Mouse (Mus musculus) midbrain, embryonic 14.5 days (tissue): ENCODE data around the gene Unc13b. TPM values are rescaled to one million over a fixed set of nuclear protein-coding genes. Genes with fewer than 3 reads are reported as not detected.
A peak's percentile ranks its signal among the peaks of the same experiment; 100 is the strongest.

Experiments used
- ATAC-seq: fragments of 200-750 bp; cut with Nextera tagmentation; 2 replicates; pipeline ENCODE4 v1.8.0; 2017; ENCODE audit warnings: moderate number of reproducible peaks, moderate library complexity; ENCODE audit not compliant: low FRiP score, low TSS enrichment
- DNase-seq: peaks from one replicate; pipeline ENCODE4 v3.0.0-alpha.2; 2015
- H3K27ac ChIP-seq: fragments of 300-500 bp; sonication (generic); replicated peaks from 2 replicates; pipeline ENCODE4 v1.5.1; 2014; ENCODE audit warnings: mild to moderate bottlenecking, low read depth, low read length, moderate library complexity
- H3K27me3 ChIP-seq: fragments of 300-500 bp; sonication (generic); 2 replicates; pipeline ENCODE4 v1.6.1; 2014; ENCODE audit warnings: low read length, control low read depth, mixed read lengths; ENCODE audit not compliant: control insufficient read depth, insufficient read depth
- H3K36me3 ChIP-seq: fragments of 300-500 bp; sonication (generic); 2 replicates; pipeline ENCODE4 v1.6.1; 2014; ENCODE audit warnings: low read length, control low read depth; ENCODE audit not compliant: control insufficient read depth, insufficient read depth
- H3K4me1 ChIP-seq: fragments of 300-500 bp; sonication (generic); 2 replicates; pipeline ENCODE4 v1.6.1; 2014; ENCODE audit warnings: mild to moderate bottlenecking, antibody characterized with exemption, low read length, control low read depth; ENCODE audit not compliant: control insufficient read depth, insufficient read depth
- H3K4me2 ChIP-seq: fragments of 300-500 bp; sonication (generic); 2 replicates; pipeline ENCODE4 v1.6.1; 2014; ENCODE audit warnings: mild to moderate bottlenecking, low read length, moderate library complexity
- H3K4me3 ChIP-seq: fragments of 300-500 bp; sonication (generic); replicated peaks from 2 replicates; pipeline ENCODE4 v1.5.1; 2014; ENCODE audit warnings: low read depth, low read length
- H3K9ac ChIP-seq: fragments of 300-500 bp; sonication (generic); replicated peaks from 2 replicates; pipeline ENCODE4 v1.6.1; 2014; ENCODE audit warnings: mild to moderate bottlenecking, low read length, moderate library complexity
- H3K9me3 ChIP-seq: fragments of 300-500 bp; sonication (generic); 2 replicates; pipeline ENCODE4 v1.6.1; 2016; ENCODE audit warnings: low read length, control low read depth, mixed read lengths; ENCODE audit not compliant: control insufficient read depth
- WGBS: fragments of 180-500 bp; shearing (Covaris S2); extraction: QIAGEN DNeasy Blood & Tissue Kit; methylation state at CpG from one replicate; pipeline ENCODE4 v1.1.7; 2014; 5-methylcytosine and 5-hydroxymethylcytosine counted together
- polyA plus RNA-seq: library from polyadenylated mRNA; unstranded; fragments of >200 nt; fragmentation: Nextera tagmentation; extraction: Ambion mirVana; gene quantifications from 2 replicates; pipeline ENCODE4 v1.2.1, GENCODE M21; 2014

Gene Unc13b
- polyA plus RNA-seq, 1 experiment from 2014 or later = 20.4 TPM

DNA sequence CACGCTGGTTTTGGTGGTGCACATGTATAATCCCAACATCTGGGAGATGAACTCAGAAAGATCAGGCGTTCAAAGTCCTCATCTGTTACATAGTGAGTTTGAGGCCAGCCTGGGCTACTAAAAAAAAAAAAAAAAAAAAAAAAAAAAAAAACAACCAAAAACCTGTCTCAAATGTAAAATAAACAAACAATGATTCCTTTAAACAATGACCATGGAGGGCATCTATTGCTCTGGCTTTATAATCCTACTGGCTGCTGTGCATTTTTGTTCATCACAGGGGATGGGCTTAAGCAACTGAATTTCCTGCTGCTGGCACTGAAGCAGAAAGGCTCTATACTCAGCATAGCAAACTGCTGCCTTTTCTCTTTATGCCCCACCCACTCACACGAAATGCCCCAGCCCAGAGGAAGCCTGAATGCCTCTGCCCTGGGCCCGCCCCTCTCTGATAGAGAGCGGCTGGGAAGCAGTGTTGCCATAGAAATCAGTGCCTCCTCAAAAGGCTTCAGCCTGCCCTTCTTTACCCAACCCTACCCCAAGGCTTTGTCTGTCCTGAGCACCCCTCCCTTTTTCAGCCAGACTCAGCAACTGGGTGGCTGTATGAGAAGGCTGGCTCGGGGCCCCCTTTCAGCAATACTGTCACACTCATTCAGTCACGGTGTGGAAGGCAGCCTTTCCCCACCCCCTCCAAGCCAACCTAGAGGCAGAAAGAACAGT lies 15.0 kb upstream of the Unc13b start:
- Histone ChIP-seq H3K9ac (peak overlapping the region; percentile 65), H3K4me2 (peak overlapping the region; percentile 71), H3K27ac (peak overlapping the region; percentile 92)

DNA sequence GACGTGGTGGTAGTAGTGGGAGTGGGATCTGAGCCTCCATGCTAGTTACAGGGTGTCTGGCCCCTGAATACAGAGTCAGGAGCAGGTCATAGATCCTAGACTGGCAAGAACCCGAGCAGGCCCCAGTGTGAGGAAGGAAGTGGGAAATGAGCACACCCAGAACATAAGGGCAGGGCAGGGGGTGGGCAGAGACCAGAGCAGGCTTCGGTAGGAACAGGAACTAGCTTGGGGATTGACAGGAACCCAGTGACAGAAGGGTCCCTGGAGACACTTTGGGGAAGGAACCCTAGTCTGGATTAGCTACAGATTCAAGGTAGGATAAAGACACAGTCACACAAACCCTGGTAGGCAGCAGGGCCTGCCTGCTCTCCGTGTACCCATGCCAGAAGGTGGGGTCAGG lies 14.1 kb upstream of the Unc13b start:
- 3% methylated on average over 4 of the region's 4 CpGs for WGBS
- peaks cover 31% of the 10 kb centered on the region for H3K4me1 ChIP-seq
- no peaks in the 10 kb centered on the region for H3K36me3 ChIP-seq
- H3K9ac ChIP-seq = peak overlapping the region; percentile 65
- peak overlapping the region; percentile 71 for H3K4me2 ChIP-seq
- H3K9me3 ChIP-seq = no peaks in the 10 kb centered on the region
- ATAC-seq (no peak), DNase-seq (peak; percentile 38)
- H3K27me3 ChIP-seq = no peaks in the 10 kb centered on the region
- peak overlapping the region; percentile 52 for H3K4me3 ChIP-seq
- H3K27ac ChIP-seq = peak overlapping the region; percentile 92

More for the DNA sequence above, 15.0 kb upstream of the Unc13b start:
- Histone ChIP-seq H3K27me3 (no peaks in the 10 kb centered on the region), H3K36me3 (no peaks in the 10 kb centered on the region), H3K4me1 (peaks cover 40% of the 10 kb centered on the region), H3K9me3 (no peaks in the 10 kb centered on the region), H3K4me3 (peak overlapping the region; percentile 52)
- peak; percentile 90 for DNase-seq
- ATAC-seq = peak; percentile 70
- 1% methylated on average over 7 of the region's 7 CpGs for WGBS

DNA sequence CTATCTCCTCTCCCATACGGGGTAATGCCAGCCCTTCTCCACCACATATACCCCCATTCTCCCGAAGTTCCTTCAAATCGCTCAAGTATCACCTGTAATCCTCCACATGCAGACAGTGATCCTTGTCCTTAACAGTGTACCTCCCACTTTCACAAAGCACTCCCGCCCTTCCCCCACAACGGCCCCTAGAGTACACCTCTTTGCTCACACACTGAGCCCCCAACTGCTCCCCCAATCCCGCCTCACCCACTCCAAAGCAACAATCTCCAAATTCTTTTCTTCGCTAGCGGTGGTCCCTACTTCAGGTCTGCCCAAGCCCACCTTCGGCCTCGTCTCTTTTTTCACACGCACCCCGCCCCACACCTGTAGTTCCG lies 13.5 kb upstream of the Unc13b start:
- Histone ChIP-seq H3K27me3 (no peaks in the 10 kb centered on the region), H3K36me3 (no peaks in the 10 kb centered on the region), H3K9ac (peak overlapping the region; percentile 65), H3K4me1 (peaks cover 31% of the 10 kb centered on the region), H3K4me3 (peak overlapping the region; percentile 52), H3K27ac (peak overlapping the region; percentile 92), H3K4me2 (peak overlapping the region; percentile 71), H3K9me3 (no peaks in the 10 kb centered on the region)
- ATAC-seq = peak; percentile 1; the same call in 1 of the 2 replicates
- 1% methylated on average over 13 of the region's 13 CpGs for WGBS
- peak; percentile 57 for DNase-seq

DNA sequence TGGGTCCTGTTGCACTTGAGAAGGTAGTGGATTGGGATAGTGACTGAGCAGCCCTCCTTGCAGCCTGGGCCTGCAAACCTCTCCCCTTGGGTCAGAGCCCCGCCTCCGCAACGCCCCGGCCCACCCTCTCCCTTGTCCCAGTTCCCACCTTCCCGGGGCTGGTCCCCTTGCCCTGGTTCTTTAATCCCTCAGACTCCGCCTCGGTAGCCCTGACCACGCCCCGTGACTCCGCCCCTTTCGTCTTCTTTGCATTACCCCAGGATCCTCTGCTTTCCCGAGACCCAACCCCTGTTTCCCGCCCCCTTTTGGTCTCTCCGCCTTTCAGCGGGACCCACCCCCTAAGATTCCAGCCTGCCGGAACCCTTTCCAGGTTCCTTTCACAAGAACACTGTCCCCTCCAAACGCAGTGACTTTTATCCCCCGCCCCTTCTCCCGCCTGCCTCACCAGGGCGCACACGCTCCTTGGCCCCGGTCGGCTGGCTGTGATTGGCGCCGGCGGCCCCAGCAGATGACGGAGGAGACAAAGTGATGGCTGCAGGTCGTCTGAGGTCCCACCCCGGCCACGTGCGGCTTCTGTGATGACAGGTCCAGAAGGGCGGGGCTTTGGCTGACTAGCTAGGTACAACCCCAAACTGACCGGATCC lies 13.0 kb upstream of the Unc13b start, which contains the start of gene Fam214b:
Gene Fam214b (minus strand): TSS at position 562 of the 644 bp plus-strand sequence.
- Histone ChIP-seq H3K27ac (peak within 1 kb of the TSS; percentile 92), H3K9me3 (no peaks in the 10 kb centered on the region), H3K4me1 (peaks cover 27% of the 10 kb centered on the region), H3K27me3 (no peaks in the 10 kb centered on the region), H3K4me2 (peak within 1 kb of the TSS; percentile 71), H3K4me3 (peak within 1 kb of the TSS; percentile 52), H3K9ac (peak within 1 kb of the TSS; percentile 65), H3K36me3 (no peaks in the 10 kb centered on the region)
- WGBS = under 1% methylated on average over 33 of the region's 33 CpGs
- ATAC-seq (peak; percentile 83), DNase-seq (peak; percentile 98)

DNA sequence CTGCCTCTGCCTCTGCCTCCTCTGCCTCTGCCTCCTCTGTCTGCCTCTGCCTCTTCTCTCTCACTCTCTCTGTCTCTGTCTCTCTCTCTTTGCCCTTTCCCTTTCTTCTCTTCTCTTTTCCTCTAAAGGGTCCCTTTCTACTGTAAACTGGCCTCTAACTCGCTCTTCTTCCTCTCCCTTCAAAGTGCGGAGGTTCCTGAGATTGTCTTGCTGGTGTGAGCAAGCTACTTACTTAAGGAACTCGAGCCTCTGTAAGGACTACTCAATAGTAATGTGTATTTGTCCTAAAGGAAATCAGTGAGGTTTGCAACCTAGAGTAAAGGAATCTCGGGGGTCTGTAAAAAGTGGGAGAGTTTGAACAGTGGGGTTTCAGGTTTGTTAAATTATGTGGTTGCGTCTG lies 12.1 kb upstream of the Unc13b start:
- no peak overlapping the region for H3K9ac ChIP-seq
- no peaks in the 10 kb centered on the region for H3K36me3 ChIP-seq
- ATAC-seq (no peak), DNase-seq (no peak)
- peak overlapping the region; percentile 71 for H3K4me2 ChIP-seq
- H3K27ac ChIP-seq = no peak overlapping the region
- peak overlapping the region; percentile 52; the same call in 1 of the 2 replicates for H3K4me3 ChIP-seq
- H3K27me3 ChIP-seq = no peaks in the 10 kb centered on the region
- 62% methylated on average over 5 of the region's 5 CpGs for WGBS
- peaks cover 25% of the 10 kb centered on the region for H3K4me1 ChIP-seq
- no peaks in the 10 kb centered on the region for H3K9me3 ChIP-seq

DNA sequence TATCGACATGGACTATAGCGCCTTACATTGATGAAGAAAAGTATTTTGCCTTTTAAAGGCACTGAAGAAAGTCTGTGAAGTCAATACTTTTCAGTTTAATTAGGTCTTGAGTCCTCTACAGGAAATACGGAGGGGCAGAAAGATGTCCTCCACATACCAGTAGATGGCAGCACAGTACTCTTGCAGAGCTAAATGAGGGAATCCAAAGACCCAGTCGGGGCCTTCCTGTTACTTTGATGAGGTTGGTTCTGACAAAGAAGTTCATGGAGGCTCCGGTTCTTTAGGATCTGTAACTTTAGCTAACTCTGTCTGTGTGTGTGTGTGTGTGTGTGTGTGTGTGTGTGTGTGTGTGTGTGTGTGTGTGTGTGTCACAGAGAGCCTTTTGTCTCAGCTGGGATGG lies 11.5 kb upstream of the Unc13b start:
- H3K36me3 ChIP-seq = no peaks in the 10 kb centered on the region
- peak; percentile 94 for DNase-seq
- H3K9me3 ChIP-seq = no peaks in the 10 kb centered on the region
- ATAC-seq = no peak
- H3K4me1 ChIP-seq = peaks cover 25% of the 10 kb centered on the region
- no peak overlapping the region for H3K9ac ChIP-seq
- 7% methylated on average over 5 of the region's 5 CpGs for WGBS
- H3K27ac ChIP-seq = no peak overlapping the region
- no peaks in the 10 kb centered on the region for H3K27me3 ChIP-seq
- peak overlapping the region; percentile 71 for H3K4me2 ChIP-seq
- H3K4me3 ChIP-seq = no peak overlapping the region

DNA sequence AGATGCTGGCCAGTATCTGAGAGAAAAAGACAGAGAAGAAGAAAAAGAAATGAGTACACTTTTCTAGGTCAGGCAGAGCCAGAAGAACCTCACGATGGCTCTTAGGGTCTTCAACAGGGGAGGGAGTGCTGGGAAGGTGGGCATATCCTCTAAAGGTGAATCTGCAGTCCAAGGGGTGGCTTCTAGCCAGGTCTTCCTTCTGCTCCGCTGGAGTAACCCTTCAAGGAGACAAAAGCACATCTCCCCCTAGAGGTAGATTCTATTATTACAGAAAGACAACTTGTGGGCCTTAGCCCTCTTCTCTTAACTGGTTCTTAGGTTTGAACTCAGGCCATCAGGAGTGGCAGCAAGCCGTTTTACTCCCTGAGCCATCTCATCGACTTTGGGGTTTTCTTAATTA lies 6.1 kb upstream of the Unc13b start:
- Histone ChIP-seq H3K9ac (no peak overlapping the region), H3K27me3 (no peaks in the 10 kb centered on the region), H3K4me3 (no peak overlapping the region), H3K4me1 (no peaks in the 10 kb centered on the region), H3K9me3 (no peaks in the 10 kb centered on the region), H3K36me3 (no peaks in the 10 kb centered on the region), H3K27ac (no peak overlapping the region), H3K4me2 (no peak overlapping the region)
- DNase-seq = peak; percentile 86
- 8% methylated on average over 4 of the region's 4 CpGs for WGBS
- ATAC-seq = no peak

DNA sequence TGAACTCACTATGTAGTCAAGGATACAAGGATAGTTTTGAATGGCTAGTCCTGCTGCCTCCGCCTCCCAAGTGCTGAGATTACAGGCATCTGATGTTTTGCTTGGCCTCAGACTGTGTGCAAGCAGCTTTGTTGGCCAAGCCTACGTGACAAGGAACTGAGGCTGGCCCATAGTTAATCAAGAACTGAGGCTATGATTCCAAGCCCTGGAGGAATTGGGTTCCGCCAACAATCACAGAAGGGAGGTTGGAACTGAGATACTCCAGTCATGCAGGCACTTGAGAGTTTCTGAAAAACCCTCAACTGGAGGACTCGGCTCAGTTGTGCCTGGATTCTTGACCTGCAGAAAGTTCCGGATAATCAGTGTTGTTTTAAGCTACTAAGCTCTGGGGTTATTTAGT lies 1.1 kb upstream of the Unc13b start:
- Histone ChIP-seq H3K4me2 (no peak overlapping the region), H3K9ac (no peak overlapping the region), H3K4me1 (peaks cover 11% of the 10 kb centered on the region), H3K27ac (no peak overlapping the region), H3K9me3 (no peaks in the 10 kb centered on the region), H3K36me3 (no peaks in the 10 kb centered on the region), H3K27me3 (no peaks in the 10 kb centered on the region), H3K4me3 (no peak overlapping the region)
- no peak for DNase-seq
- WGBS = 96% methylated on average over 5 of the region's 5 CpGs
- ATAC-seq = no peak

DNA sequence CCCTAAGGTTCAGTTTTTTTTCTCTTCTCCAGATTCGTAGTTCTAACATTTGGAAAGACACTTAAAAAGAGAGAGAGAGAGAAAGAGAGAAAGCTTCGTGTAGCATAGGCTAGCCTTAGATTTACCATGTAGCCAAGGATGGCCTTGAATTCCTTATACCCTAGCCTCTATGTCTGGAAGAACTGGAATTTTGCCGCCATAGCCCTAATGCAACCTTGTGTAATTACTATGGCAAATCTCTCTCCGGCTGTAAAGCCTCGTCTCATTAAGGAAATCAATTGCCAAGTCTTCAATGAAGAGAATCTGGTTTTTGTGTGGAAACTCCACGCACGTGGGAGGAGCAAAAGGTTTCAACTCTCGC lies 381 bp upstream of the Unc13b start:
- Histone ChIP-seq H3K36me3 (no peaks in the 10 kb centered on the region), H3K9ac (no peak overlapping the region), H3K4me1 (peaks cover 11% of the 10 kb centered on the region), H3K4me2 (peak overlapping the region; percentile 71), H3K27me3 (no peaks in the 10 kb centered on the region), H3K4me3 (peak overlapping the region; percentile 82), H3K27ac (no peak overlapping the region), H3K9me3 (no peaks in the 10 kb centered on the region)
- DNase-seq (no peak), ATAC-seq (peak; percentile 25; the same call in 1 of the 2 replicates)
- WGBS = 18% methylated on average over 8 of the region's 8 CpGs
